Mouse (Mus musculus) frontal cortex, postnatal 25 days (tissue): ENCODE measurements around the gene Hist1h4k.
"Not testable (repeated sequence)": the region's sequence is repeated elsewhere in the genome, so short reads cannot be mapped to it uniquely, and the experiment has no call there.

Source experiments
- DNase-seq, 2 experiments: peaks; one replicate each; pipeline ENCODE4 v3.0.0; 2022; ENCODE audit warnings: low spot score in 2 of 2

Gene Hist1h4k

DNA sequence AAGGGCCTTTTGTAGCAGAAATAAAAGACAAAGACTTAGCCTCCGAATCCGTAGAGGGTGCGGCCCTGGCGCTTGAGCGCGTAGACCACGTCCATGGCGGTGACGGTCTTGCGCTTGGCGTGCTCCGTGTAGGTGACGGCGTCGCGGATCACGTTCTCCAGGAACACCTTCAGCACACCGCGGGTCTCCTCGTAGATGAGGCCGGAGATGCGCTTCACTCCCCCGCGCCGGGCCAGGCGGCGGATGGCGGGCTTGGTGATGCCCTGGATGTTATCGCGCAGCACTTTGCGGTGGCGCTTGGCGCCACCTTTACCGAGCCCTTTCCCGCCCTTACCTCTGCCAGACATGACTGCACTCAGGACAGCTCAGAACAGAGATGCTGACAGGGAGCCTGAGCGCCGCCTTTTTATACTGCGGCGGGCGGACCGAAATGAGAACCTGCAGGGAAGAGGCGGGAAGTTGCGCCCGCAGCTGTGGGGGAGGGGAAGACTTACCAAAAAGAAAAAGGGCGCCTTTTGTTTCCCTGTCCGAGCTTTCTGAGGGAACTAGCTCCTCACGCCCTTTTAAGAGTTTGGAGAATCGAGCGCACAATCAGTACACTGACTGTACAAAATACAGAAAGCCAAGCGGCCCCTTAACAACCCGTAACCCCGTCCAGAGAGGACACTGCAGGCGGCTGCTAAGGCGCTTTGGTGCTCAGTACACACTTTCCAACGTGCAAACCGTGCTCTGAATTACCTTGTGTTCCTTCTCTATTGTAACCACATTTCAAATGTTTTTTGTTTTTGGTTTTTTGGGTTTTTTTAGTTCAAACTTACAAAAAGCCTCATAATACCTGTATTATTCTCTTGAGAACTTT lies at the start of gene Hist1h4k:
Hist1h4k (minus strand) TSS at position 347 of the 859 bp plus-strand sequence.
- peak; percentile 90 for DNase-seq

DNA sequence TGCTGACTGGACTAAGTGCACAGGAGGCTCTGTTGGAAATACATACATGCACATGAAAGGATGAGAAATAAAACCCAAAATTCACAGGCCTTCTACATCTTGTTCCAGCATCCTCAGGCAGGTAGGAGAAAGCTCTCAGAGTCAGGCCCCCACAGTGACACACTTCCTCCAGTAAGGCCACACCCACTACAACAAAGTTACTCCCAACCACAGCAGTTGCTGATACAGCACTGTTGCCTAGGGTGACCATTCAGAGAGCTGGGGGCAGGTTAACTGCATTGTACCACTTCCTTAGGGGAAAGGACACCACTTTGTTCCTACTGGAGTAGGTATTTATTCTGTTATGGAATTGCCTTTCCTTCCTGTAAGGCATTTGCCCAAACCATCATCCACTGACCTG lies 46.9 kb upstream of the Hist1h4k start:
- not testable (repeated sequence) for DNase-seq

DNA sequence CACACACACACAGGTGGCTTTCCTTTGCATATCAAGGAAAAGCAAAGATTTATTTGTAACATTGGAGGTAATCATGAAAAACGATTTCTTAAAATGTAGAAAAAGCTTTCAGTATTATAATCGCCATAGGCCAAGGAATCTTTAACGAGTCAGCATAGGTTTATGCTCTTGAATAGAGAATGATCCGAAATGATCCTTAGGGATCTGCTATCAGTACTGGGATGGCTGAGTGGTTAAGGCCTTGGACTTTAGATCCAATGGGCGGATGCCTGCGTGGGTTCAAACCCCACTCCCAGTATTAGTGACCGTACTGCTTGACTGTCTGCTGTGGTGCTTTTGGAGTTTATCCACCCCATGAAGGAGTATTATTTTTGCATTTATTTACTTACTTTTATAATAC lies 45.3 kb upstream of the Hist1h4k start:
- no peak for DNase-seq

DNA sequence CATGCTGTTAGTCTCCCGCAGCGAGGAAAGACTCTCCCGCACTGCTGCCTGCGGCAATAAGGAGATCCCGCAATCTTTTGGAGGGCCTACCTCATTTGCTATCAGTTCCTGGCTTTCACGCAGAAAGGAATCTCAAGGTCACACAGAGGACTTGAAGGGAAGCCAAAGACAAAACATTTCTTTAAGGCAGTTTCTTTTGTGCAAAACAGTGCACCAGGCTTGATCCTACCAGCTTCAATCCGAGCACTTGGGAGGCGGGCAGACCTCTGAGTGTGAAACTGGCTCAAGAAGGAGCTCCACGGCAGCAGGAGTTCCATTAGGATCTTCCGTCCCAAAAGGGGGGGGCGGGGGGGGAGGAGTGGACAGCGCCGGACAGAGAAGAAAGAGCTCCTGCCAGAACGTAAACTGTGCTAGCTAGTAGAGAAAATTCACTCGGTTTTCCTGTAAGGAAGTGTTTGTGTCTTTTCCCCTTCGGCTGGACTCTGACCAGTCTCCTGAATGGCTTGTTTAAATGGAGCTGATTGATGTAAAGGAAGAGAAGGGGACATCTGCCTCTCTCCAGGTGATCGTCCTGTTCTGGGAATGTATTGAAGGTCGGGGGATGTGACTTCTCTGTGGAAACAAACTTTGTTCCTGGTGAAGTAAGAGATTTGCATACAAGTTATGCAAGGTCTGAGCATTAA lies 40.4 kb upstream of the Hist1h4k start:
- DNase-seq: no peak

DNA sequence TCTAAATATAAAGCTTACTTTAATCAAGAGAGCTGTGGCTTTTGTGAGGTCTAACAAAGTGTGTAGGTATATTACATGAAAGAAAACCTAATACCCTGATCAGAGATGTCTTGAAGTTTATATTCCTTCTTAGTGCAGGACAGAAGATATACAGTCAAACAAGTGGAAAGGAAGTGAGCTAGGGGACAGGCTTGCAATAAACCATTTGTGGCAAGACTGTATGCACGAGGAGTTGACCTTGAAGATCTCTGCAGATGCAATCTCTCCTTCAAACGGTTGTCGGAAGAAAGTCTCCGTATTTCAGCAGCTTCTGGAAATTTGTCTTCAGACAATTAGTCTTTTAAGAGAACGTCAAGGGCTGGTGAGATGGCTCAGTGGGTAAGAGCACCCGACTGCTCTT lies 39.6 kb upstream of the Hist1h4k start:
- no peak for DNase-seq

DNA sequence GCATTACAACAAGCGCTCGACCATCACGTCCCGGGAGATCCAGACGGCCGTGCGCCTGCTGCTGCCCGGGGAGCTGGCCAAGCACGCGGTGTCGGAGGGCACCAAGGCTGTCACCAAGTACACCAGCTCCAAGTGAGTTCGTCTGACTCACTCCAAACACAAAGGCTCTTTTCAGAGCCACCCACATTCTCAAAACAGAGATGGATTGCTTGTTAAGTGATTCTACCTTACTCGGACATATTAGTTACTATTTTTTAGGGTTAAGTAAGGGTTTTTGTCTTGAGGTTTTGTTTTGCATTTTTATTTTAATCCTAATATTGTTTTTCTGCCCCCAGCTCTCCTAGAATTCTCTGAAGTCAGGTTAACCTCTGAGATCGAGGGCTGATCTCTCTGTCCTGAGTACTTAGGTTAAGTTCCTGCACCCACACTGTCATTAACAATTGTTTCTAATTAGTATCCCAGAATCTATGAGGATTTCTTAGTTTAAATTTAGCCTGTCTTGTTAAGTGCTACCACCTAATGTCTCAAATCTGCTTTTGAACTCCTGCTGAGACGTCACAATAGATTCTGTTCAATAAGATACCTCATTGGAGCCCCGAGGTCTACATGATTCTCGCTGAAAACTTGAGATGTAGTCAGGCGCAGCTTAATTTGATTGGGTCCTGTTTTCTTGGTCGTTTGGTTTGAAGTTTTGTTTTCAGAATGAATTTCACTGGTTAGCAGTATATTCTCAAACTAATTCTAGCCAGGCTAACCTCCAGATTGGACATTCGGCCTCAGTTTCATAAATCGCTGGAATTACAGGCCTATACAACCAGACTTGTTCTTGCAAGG lies 37.7 kb upstream of the Hist1h4k start:
- no peak for DNase-seq

DNA sequence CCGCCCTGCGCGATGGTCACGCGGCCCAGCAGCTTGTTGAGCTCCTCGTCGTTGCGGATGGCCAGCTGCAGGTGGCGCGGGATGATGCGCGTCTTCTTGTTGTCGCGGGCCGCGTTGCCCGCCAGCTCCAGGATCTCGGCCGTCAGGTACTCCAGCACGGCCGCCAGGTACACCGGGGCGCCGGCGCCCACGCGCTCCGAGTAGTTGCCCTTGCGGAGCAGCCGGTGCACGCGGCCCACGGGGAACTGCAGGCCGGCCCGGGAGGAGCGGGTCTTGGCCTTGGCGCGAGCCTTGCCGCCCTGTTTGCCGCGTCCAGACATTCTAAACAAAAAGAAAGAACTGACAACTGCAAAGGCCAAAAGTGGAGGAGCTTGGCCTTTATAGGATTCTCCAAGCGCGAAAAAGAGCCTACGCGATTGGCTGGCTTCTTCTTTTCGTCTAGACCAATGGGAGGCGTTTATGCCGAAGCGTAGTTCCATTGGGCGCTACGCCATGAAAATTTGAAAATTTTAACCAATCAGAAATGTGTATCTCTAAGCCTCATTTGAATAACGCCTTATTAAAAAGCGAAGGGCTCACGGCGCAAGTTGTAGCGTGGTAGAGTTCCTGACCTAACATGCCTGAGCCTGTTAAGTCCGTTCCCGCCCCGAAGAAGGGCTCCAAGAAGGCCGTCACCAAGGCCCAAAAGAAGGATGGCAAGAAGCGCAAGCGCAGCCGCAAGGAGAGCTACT lies 36.8 kb upstream of the Hist1h4k start, which contains the start of the genes Hist1h2an and Hist1h2bp:
Hist1h2an (minus strand) TSS at position 320 of the 731 bp plus-strand sequence.
Hist1h2bp (plus strand) TSS at position 563 of the 731 bp plus-strand sequence.
- DNase-seq: peak; percentile 70 to 82

DNA sequence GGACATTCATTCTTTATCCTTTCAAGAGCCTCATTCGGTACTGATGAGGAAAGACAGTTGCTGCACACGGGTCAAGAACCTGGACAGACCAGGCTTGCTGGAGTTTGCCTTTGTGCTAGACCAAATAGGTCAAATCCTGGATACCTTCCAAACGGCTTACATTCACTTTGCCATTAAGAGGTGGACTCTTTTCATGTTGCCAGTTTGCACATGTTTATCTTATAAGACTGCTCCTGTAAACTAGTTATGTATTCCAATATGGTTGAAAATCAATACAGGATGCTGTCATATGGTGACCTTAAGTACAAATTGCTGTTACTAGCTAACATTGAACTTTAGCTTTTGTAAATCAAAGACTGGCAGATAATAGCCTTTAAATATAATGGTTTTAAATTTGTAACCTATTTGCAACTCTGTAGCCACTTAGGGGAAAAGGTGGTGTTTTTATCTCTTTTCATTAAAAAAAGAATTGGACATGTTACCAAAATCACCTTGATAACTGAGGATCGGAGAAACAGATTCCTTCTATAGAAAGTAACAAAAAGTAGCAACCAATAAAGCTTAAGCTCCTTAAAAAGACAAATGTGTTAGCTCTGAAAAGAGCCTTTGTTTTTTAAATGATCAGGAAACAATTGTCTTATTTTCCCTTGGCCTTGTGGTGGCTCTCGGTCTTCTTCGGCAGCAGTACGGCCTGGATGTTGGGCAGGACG lies 36.0 kb upstream of the Hist1h4k start:
- no peak for DNase-seq

DNA sequence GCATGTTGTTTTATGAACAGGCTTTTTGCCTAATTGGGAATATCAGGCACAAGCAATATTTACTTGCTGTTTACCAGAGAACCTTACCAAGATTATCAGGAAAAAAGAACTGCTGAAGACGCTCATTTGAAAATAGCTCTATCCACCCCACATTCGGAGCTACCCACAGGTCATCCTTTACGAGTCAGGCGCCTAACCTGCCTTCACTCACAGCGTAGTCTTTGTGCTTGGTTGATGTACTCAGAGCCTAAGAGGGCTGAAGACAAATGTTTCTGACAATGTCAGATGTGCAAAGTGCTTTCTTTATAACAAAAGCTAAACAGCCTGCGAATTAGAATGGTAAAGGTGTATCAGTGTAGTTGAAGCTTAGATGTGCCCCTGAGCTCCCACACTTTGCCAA lies 34.0 kb upstream of the Hist1h4k start:
- no peak for DNase-seq

DNA sequence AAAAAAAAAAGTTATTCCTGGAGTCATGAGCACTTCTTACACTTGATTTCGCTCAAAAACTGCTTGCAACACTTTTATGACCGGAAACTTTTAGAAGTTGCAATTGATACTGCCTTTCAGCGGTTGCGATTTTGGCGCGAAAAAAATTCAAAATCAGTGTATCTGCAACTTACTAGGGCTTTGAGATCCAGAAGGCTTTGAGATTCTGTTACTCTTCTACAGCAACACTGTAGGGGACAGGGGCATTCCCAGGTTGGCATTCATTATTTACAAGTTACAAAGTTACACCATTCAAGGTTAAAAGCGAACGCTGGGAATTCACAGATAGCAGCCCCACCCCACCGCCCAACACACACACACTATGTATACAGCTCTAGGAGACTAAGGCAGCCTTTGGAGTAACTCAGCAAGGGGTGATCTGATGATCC lies 33.4 kb upstream of the Hist1h4k start:
- no peak for DNase-seq

DNA sequence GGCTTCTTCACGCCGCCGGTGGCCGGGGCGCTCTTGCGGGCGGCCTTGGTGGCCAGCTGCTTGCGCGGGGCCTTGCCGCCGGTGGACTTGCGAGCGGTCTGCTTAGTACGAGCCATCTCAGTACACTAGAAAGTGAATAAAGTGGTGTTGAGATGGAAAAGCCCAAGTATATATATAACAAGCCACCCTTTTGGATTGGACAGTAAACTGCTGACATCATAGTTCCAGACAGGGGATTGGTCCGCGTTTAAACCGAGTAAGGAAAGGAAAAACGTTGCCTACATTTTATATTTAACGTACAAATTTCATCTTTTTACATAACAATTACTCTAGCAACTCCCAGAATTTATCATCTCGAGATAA lies 32.9 kb upstream of the Hist1h4k start, which contains the start of gene Hist1h3i:
Hist1h3i (minus strand) TSS at position 116 of the 363 bp plus-strand sequence.
- peak; percentile 11 to 30 for DNase-seq

DNA sequence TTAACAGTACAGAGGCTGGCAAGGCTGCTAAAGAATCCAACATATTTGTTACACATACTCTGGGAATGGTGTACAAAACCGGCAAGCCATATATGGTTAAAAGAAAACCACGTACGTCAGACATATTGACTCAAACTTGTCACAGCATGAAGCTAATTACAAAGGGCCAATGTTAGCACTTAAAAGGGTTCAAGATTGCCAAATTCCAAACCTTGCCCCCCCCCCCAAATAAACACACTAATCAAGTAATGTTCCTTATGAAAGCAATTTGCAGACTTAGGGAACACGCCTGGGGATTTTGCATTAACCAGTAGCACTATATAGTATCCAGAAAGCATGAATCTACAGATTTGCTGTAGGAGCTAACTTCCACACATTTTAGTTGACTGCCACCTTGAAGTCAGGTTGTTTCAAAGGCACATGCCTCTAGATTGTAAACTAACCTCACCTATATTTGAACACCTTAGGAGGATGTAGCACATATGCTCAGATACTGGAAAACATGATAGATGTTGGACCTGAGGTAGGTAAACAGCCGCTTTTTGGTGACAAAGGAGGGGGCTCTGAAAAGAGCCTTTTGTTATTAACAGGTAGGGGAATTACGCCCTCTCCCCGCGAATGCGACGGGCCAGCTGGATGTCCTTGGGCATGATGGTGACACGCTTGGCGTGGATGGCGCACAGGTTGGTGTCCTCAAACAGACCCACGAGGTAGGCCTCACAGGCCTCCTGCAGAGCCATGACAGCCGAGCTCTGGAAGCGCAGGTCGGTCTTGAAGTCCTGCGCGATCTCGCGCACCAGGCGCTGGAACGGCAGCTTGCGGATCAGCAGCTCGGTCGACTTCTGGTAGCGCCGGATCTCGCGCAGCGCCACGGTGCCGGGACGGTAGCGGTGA lies 32.3 kb upstream of the Hist1h4k start:
- not testable (repeated sequence) for DNase-seq

DNA sequence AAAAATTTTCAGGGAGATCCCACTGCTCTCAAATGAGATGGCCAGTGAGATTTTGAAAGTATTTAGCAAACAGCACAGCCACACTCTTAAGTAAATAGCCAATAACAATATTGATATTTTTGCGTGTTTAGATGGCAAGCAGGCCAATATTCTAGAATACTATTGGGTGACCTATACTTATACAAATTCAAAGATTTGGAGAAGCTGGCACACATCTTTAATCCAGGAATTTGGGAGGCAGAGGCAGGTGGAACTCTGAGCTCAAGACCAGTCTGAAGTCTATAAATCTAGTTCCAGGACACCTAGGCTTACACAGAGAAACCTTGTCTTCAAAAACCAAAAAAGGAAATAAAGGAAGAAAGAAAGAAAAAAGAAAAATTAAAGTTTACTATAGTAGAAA lies 31.3 kb upstream of the Hist1h4k start:
- DNase-seq: no peak

DNA sequence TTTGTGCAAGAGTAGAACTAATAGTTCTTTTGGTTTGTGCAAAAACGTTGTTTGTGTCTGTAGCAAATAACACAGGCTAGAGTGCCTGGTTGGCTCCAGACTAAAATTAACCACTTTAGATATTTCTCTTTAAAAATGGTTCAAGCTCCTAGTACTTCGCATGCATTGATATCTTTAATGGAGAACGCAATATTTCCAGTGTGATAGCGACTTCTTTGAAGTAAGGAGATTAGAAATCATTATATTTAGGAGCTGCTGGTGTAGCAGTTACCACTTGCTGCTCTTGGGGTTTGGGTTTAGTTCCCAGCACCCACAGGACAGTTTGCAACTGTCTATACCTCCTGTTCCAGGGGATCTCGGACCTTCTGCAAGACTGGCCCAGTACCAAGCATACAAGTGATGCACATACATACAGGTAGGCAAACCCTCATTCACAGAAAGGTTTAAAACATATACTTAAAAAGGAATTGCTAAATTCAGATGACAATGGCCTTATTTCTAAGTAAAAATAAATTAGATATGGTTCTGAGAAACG lies 30.8 kb upstream of the Hist1h4k start:
- DNase-seq: no peak

DNA sequence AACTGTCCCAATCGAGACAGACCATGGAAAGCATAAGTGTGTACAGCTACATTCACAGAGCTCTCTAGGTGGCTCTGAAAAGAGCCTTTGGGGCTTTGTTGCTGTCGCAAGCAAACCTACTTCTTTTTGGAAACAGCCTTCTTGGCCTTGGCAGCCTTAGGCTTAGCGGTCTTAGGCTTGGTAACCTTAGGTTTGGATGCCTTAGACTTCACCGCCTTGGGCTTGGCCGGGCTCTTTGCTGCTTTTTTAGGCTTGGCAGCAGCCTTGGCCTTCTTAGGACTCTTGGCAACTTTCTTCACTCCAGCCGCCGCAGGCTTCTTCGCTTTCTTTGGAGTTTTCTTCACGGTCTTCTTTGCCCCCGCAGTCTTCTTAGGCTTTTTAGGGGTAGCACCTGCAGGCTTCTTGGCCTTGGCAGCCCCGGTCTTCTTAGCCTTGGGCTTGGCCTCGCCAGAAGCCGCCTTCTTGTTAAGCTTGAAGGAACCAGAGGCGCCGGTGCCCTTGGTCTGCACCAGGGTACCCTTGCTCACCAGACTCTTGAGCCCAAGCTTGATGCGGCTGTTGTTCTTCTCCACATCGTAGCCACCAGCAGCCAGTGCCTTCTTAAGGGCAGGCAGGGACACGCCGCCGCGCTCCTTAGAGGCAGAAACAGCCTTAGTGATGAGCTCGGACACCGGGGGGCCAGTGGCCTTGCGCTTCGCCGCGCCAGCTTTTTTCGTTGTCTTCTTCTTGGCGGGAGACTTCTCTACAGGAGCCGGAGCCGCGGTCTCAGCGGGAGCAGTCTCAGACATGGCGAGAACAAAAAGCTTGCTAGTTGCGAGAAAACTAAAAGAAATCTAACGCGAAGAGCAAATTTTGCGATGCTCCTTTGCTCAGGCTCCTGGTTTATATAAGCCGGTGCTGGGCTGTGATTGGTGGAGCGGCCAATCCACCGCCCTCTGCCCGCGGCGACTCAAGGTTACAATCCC lies 29.7 kb upstream of the Hist1h4k start, which contains the start of gene Hist1h1b:
Hist1h1b (minus strand) TSS at position 859 of the 965 bp plus-strand sequence.
- DNase-seq: peak; percentile 36 to 40

DNA sequence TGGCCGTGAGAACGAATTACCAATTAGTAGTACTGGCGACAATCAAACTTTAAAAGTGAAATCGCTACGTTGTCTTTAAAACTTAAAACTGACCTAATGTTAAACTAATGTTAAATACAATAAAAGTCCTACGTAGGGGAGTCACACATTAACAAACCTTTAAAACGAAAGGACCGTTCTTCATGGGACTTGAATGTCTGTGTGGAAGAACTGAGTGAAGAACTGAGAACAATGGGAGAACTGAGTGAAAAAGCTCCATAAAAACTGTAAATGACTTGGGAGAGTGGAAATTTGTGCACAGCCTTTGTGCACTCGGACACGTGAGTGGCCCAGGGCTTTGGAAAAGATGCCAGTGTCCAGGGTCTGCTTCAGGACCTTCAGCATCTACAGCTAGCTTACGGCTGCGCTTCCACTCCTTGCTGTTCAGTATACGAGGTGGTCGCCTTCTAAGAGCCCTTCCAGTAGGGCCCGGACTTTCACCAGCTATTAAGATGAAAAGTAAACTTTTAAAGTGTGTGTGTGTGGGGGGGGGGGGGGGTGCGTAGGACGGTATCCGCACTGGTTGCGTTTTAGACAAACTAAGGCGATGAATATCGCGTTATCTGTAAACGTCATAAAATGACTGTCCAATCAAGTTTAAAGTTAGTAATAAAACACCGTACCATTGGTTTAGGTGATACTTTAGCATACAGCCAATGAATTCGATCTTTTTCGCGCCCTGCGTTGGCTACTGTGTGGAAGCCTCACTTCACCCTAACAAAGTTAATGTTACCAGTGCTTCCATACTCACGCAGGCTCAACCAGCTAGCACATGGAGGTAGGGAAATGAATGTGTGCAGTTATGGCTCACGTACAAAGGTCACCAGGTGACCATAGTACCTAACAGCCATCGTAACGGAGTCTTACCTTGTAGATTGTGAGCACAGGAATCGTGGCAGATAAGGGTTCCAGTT lies 28.8 kb upstream of the Hist1h4k start:
- peak; percentile 39 to 47 for DNase-seq

DNA sequence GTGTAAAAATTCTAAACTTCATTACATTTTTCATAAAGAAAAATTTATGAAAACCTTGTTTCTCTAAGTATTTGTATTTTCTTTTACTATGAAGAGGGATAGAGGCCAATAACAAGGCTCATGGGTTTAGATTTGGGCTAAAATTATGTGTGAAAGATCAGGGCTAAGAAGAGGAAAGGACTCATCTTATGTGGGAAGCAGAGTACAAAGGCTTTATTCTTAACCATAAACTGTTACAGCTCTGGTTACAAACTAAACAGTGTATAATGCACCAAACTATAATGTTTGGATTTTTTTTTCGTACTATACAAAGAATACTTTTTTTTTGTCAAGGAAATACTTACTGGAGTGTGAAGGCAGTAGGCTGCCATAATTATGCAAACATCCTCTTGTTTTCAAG lies 5.4 kb upstream of the Hist1h4k start:
- no peak for DNase-seq
